Mouse (Mus musculus) spleen, adult 2 months (tissue): ENCODE data around the gene Hspb7. TPM values are rescaled to one million over a fixed set of nuclear protein-coding genes. Genes with fewer than 3 reads are reported as not detected.

Source experiments
- DNase-seq, 2 experiments: peaks; one replicate each; pipeline versions ENCODE4 v3.0.0 to v3.0.0-alpha.2; 2012 to 2021; ENCODE audit warnings: low spot score in 2 of 2, low read depth in 1 of 2
- H3K27ac ChIP-seq: fragments of 200-500 bp; 2 replicates; pipeline ENCODE4 v1.5.1; 2012; ENCODE audit warnings: low read length, inconsistent platforms; ENCODE audit not compliant: insufficient read depth
- H3K27me3 ChIP-seq: fragments of 200-500 bp; 2 replicates; pipeline ENCODE4 v1.6.1; 2012; ENCODE audit warnings: mild to moderate bottlenecking, moderate library complexity, low read length, inconsistent platforms; ENCODE audit not compliant: control insufficient read depth, insufficient read depth
- H3K36me3 ChIP-seq: fragments of 200-500 bp; 2 replicates; pipeline ENCODE4 v1.6.1; 2012; ENCODE audit warnings: mild to moderate bottlenecking, low read length, inconsistent platforms; ENCODE audit not compliant: control insufficient read depth, insufficient read depth
- H3K4me1 ChIP-seq: fragments of 200-500 bp; 2 replicates; pipeline ENCODE4 v1.6.1; 2011; ENCODE audit warnings: inconsistent platforms; ENCODE audit not compliant: control insufficient read depth, insufficient read depth, insufficient read length
- H3K4me3 ChIP-seq: fragments of 200-500 bp; 2 replicates; pipeline ENCODE4 v1.5.1; 2011; ENCODE audit warnings: mild to moderate bottlenecking, inconsistent platforms; ENCODE audit not compliant: insufficient read depth, insufficient read length; ENCODE audit errors: extremely low read depth
- CTCF ChIP-seq: fragments of 200-500 bp; IDR thresholded peaks from 2 replicates; pipeline ENCODE4 v1.5.1; 2011; ENCODE audit warnings: mild to moderate bottlenecking, inconsistent platforms; ENCODE audit not compliant: insufficient read depth, insufficient read length, insufficient replicate concordance; ENCODE audit errors: extremely low read depth
- POLR2A ChIP-seq: fragments of 200-500 bp; IDR thresholded peaks from 2 replicates; pipeline ENCODE4 v1.6.1; 2011; ENCODE audit warnings: low read depth, low read length, inconsistent platforms
- WGBS: fragments of 180-500 bp; shearing (Covaris S2); methylation state at CpG from one replicate; pipeline ENCODE4 v1.1.7; 2018; 5-methylcytosine and 5-hydroxymethylcytosine counted together
- polyA plus RNA-seq: library from polyadenylated mRNA; depleted of rRNA; stranded (reverse); fragments of >200 nt; gene quantifications from 2 replicates; pipeline ENCODE4 v1.2.3, GENCODE M21; 2012; rRNA removed

Hspb7 gene
- polyA plus RNA-seq, 1 experiment, result 2.4 TPM

- no peak for TF ChIP-seq POLR2A
- no peak for TF ChIP-seq CTCF
- no peak overlapping the region for H3K27ac ChIP-seq
- no peaks in the 10 kb centered on the region for H3K4me1 ChIP-seq
- DNase-seq, result no peak
- 79% methylated on average over 10 of the region's 10 CpGs for WGBS
- no peaks in the 10 kb centered on the region for H3K27me3 ChIP-seq
- H3K36me3 ChIP-seq, result peaks cover 82% of the 10 kb centered on the region
- no peak overlapping the region for H3K4me3 ChIP-seq
Observed at GRCm38 (mm10) chr4:141468576-141468975, 48.0 kb downstream of the Hspb7 start.

- Histone ChIP-seq H3K4me3 (no peak overlapping the region), H3K36me3 (peaks cover 79% of the 10 kb centered on the region), H3K4me1 (no peaks in the 10 kb centered on the region), H3K27me3 (no peaks in the 10 kb centered on the region), H3K27ac (no peak overlapping the region)
- DNase-seq, result no peak
- TF ChIP-seq CTCF (no peak), POLR2A (no peak)
- 94% methylated on average over 9 of the region's 9 CpGs for WGBS
Observed at GRCm38 (mm10) chr4:141469343-141469742, 48.8 kb downstream of the Hspb7 start.

GRCm38 (mm10) chr4:141471491-141471890 is 50.9 kb downstream of the Hspb7 start:
- no peaks in the 10 kb centered on the region for H3K4me1 ChIP-seq
- no peak overlapping the region for H3K4me3 ChIP-seq
- TF ChIP-seq POLR2A, result no peak
- no peak for TF ChIP-seq CTCF
- peaks cover 78% of the 10 kb centered on the region for H3K36me3 ChIP-seq
- H3K27me3 ChIP-seq, result no peaks in the 10 kb centered on the region
- no peak for DNase-seq
- 95% methylated on average over 16 of the region's 16 CpGs for WGBS
- no peak overlapping the region for H3K27ac ChIP-seq

GRCm38 (mm10) chr4:141472641-141473321 is 52.2 kb downstream of the Hspb7 start:
- WGBS, result 95% methylated on average over 32 of the region's 32 CpGs

GRCm38 (mm10) chr4:141474431-141474830 is 53.9 kb downstream of the Hspb7 start:
- no peak overlapping the region for H3K4me3 ChIP-seq
- no peak for TF ChIP-seq CTCF
- no peak for TF ChIP-seq POLR2A
- no peaks in the 10 kb centered on the region for H3K27me3 ChIP-seq
- WGBS, result 94% methylated on average over 19 of the region's 19 CpGs
- H3K36me3 ChIP-seq, result peaks cover 72% of the 10 kb centered on the region
- peaks cover 3% of the 10 kb centered on the region for H3K4me1 ChIP-seq
- no peak for DNase-seq
- H3K27ac ChIP-seq, result no peak overlapping the region

More at GRCm38 (mm10) chr4:141472641-141473321, 52.2 kb downstream of the Hspb7 start:
- Histone ChIP-seq H3K4me3 (no peak overlapping the region), H3K27me3 (no peaks in the 10 kb centered on the region), H3K27ac (no peak overlapping the region), H3K4me1 (peaks cover 3% of the 10 kb centered on the region; the same call in 1 of the 2 replicates), H3K36me3 (peaks cover 71% of the 10 kb centered on the region)
- no peak for DNase-seq
- TF ChIP-seq POLR2A (no peak), CTCF (no peak)

Other genes with a start within 250 kb of the Hspb7 start
- gene Rsg1, start 206.8 kb upstream of the Hspb7 start, polyA plus RNA-seq, result 0.83 and 2.9 TPM in 2 replicates
- gene Arhgef19, start 181.3 kb upstream of the Hspb7 start, polyA plus RNA-seq, result 0.79 and 1.2 TPM in 2 replicates
- 8.0 and 9.8 TPM in 2 replicates for gene Epha2, start 119.5 kb upstream of the Hspb7 start, polyA plus RNA-seq
- 0.22 and 0.34 TPM in 2 replicates for gene Fam131c, start 52.6 kb upstream of the Hspb7 start, polyA plus RNA-seq
- 0.32 TPM in 1 of 2 replicates, not detected in the other for gene Clcnka, start 22.1 kb upstream of the Hspb7 start, polyA plus RNA-seq
- gene Clcnkb, start 4.8 kb upstream of the Hspb7 start, polyA plus RNA-seq, result 0.07 TPM in 1 of 2 replicates, not detected in the other
- gene Srarp, start 15.3 kb downstream of the Hspb7 start, polyA plus RNA-seq, result not detected in 2 replicates
- 35.0 and 45.2 TPM in 2 replicates for gene Zbtb17, start 23.9 kb downstream of the Hspb7 start, polyA plus RNA-seq
- 28.2 and 34.1 TPM in 2 replicates for gene Spen, start 117.8 kb downstream of the Hspb7 start, polyA plus RNA-seq
- 8.4 and 10.1 TPM in 2 replicates for gene Fblim1, start 185.3 kb downstream of the Hspb7 start, polyA plus RNA-seq
- 0.56 and 0.86 TPM in 2 replicates for gene Tmem82, start 197.9 kb downstream of the Hspb7 start, polyA plus RNA-seq
- 0.34 and 0.43 TPM in 2 replicates for gene Slc25a34, start 203.0 kb downstream of the Hspb7 start, polyA plus RNA-seq
- gene Plekhm2, start 244.1 kb downstream of the Hspb7 start, polyA plus RNA-seq, result 48.1 and 51.6 TPM in 2 replicates